Mouse (Mus musculus) bone marrow macrophage, adult 2 months (primary cell): ENCODE results near the gene Zfp593.

Source experiments
- CTCF ChIP-seq: IDR thresholded peaks from 2 replicates; pipeline ENCODE4 v1.5.1; 2012; ENCODE audit warnings: low read depth, mild to moderate bottlenecking, low read length, moderate library complexity
- POLR2A ChIP-seq: IDR thresholded peaks from 2 replicates; pipeline ENCODE4 v1.6.1; 2012; ENCODE audit warnings: mild to moderate bottlenecking, low read depth, low read length, borderline replicate concordance

GRCm38 (mm10) chr4:134246719-134247258 lies 1.4 kb upstream of the Zfp593 start, which contains the start of gene Gm30191:
- TF ChIP-seq CTCF (no peak), POLR2A (no peak)
